Mouse (Mus musculus): ENCODE results near the gene Col6a4. TPM values are rescaled to one million over a fixed set of nuclear protein-coding genes. Genes with fewer than 3 reads are reported as not detected.

The Col6a4 gene
- total and polyA plus RNA-seq, 2 experiments from 2014 or later = 0.01 TPM; not detected in 1

DNA sequence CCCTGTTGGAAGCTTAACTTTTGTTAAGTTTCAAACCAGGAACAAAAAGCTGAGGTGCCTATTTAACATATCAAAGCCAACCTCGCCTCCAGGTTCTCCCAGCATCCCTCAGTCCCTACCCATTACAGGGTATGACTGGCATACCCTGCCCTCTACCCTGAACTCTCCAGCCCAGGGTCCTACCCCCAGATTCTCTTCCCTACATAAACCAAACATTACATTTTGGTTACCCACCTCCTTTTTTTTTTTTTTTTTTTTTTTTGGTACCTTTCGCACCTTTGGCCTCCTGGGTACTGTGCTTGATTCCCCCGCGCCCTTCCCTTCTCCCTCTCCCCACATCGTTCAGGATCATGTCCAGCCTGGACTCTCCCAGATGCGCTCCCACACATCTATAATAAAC, 120.3 kb downstream of the Col6a4 start:
- Histone ChIP-seq H3K4me2 (ENCODE audit: low read depth, low read length) (no peak overlapping the region), H3K9me3 (replicated peaks; ENCODE audit: control insufficient read depth, low read length) (no peaks in the 10 kb centered on the region), H3K4me1 (ENCODE audit: control insufficient read depth, insufficient read depth) (no peaks in the 10 kb centered on the region), H3K36me3 (replicated peaks; ENCODE audit: control insufficient read depth, insufficient read depth, low read length) (no peaks in the 10 kb centered on the region), H3K4me3 (ENCODE audit: low read depth, low read length) (no peak overlapping the region), H3K27me3 (ENCODE audit: control insufficient read depth, insufficient read depth, low read length) (0 out of 2 replicates have a peak, but pooled peaks cover 5% of the 10 kb centered on the region), H3K9ac (replicated peaks; ENCODE audit: low read depth, low read length) (no peak overlapping the region), H3K27ac (ENCODE audit: low read depth) (no peak overlapping the region)
- DNase-seq (ENCODE audit: low spot score) = no peak
- 51% methylated on average over 6 of the region's 6 CpGs for WGBS
- no peak for ATAC-seq (ENCODE audit: insufficient read depth, low read depth)
- TF ChIP-seq CTCF (IDR thresholded peaks at IDR 0.05; ENCODE audit: low read depth) = no peak
- no peak for TF ChIP-seq EP300 (IDR thresholded peaks at IDR 0.05; ENCODE audit: low read depth)

- 77% methylated on average over 1 of the region's 1 CpGs for WGBS
- TF ChIP-seq CTCF (IDR thresholded peaks at IDR 0.05; ENCODE audit: low read depth) (no peak), EP300 (IDR thresholded peaks at IDR 0.05; ENCODE audit: low read depth) (no peak)
- Histone ChIP-seq H3K4me1 (ENCODE audit: control insufficient read depth, insufficient read depth) (no peaks in the 10 kb centered on the region), H3K4me3 (ENCODE audit: low read depth, low read length) (no peak overlapping the region), H3K9ac (replicated peaks; ENCODE audit: low read depth, low read length) (no peak overlapping the region), H3K36me3 (replicated peaks; ENCODE audit: control insufficient read depth, insufficient read depth, low read length) (no peaks in the 10 kb centered on the region), H3K27ac (ENCODE audit: low read depth) (no peak overlapping the region), H3K4me2 (ENCODE audit: low read depth, low read length) (no peak overlapping the region), H3K9me3 (replicated peaks; ENCODE audit: control insufficient read depth, low read length) (no peaks in the 10 kb centered on the region), H3K27me3 (ENCODE audit: control insufficient read depth, insufficient read depth, low read length) (0 out of 2 replicates have a peak, but pooled peaks cover 5% of the 10 kb centered on the region)
- ATAC-seq (ENCODE audit: insufficient read depth, low read depth) (no peak), DNase-seq (ENCODE audit: low spot score) (no peak)
Observed at GRCm38 (mm10) chr9:105973736-105974135, 122.8 kb downstream of the Col6a4 start.

DNA sequence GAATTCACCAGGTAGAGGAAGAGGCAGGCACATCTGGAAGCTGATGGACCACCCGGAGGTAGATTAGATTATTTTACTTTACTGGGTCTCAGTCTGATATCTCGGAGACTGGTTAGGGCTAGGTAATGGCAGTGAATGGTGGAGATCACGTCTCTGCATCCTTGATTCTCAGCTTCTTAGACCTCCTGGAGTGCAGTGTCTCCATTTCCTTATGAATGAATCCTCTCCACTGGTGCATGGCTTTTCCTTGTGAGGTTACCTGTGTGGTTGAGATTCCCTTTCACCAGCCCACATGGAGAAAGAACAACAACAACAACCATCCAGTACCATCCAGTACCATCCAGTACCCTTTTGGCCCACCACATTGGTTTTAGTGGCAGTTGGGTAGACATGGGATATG, 124.6 kb downstream of the Col6a4 start:
- Histone ChIP-seq H3K4me3 (ENCODE audit: low read depth, low read length) (no peak overlapping the region), H3K9ac (replicated peaks; ENCODE audit: low read depth, low read length) (no peak overlapping the region), H3K4me2 (ENCODE audit: low read depth, low read length) (no peak overlapping the region), H3K36me3 (replicated peaks; ENCODE audit: control insufficient read depth, insufficient read depth, low read length) (no peaks in the 10 kb centered on the region), H3K4me1 (ENCODE audit: control insufficient read depth, insufficient read depth) (no peaks in the 10 kb centered on the region), H3K9me3 (replicated peaks; ENCODE audit: control insufficient read depth, low read length) (no peaks in the 10 kb centered on the region), H3K27ac (ENCODE audit: low read depth) (no peak overlapping the region), H3K27me3 (ENCODE audit: control insufficient read depth, insufficient read depth, low read length) (0 out of 2 replicates have a peak, but pooled peaks cover 3% of the 10 kb centered on the region)
- ATAC-seq (ENCODE audit: insufficient read depth, low read depth) (no peak), DNase-seq (ENCODE audit: low spot score) (no peak)
- no peak for TF ChIP-seq EP300 (IDR thresholded peaks at IDR 0.05; ENCODE audit: low read depth)
- TF ChIP-seq CTCF (IDR thresholded peaks at IDR 0.05; ENCODE audit: low read depth) = no peak
- WGBS = 80% methylated on average over 3 of the region's 3 CpGs

GRCm38 (mm10) chr9:105971351-105971894, 125.2 kb downstream of the Col6a4 start:
- WGBS = 84% methylated on average over 14 of the region's 14 CpGs

GRCm38 (mm10) chr9:105970901-105971300, 125.7 kb downstream of the Col6a4 start:
- H3K27ac ChIP-seq (ENCODE audit: low read depth) = no peak overlapping the region
- no peaks in the 10 kb centered on the region for H3K9me3 ChIP-seq (replicated peaks; ENCODE audit: control insufficient read depth, low read length)
- H3K4me2 ChIP-seq (ENCODE audit: low read depth, low read length) = no peak overlapping the region
- DNase-seq (ENCODE audit: low spot score) (no peak), ATAC-seq (ENCODE audit: insufficient read depth, low read depth) (no peak)
- no peak overlapping the region for H3K4me3 ChIP-seq (ENCODE audit: low read depth, low read length)
- H3K4me1 ChIP-seq (ENCODE audit: control insufficient read depth, insufficient read depth) = no peaks in the 10 kb centered on the region
- H3K36me3 ChIP-seq (replicated peaks; ENCODE audit: control insufficient read depth, insufficient read depth, low read length) = no peaks in the 10 kb centered on the region
- no peaks in the 10 kb centered on the region for H3K27me3 ChIP-seq (ENCODE audit: control insufficient read depth, insufficient read depth, low read length)
- TF ChIP-seq EP300 (IDR thresholded peaks at IDR 0.05; ENCODE audit: low read depth) (no peak), CTCF (IDR thresholded peaks at IDR 0.05; ENCODE audit: low read depth) (no peak)
- no peak overlapping the region for H3K9ac ChIP-seq (replicated peaks; ENCODE audit: low read depth, low read length)
- 46% methylated on average over 5 of the region's 5 CpGs for WGBS

More at GRCm38 (mm10) chr9:105971351-105971894, 125.2 kb downstream of the Col6a4 start:
- Histone ChIP-seq H3K27ac (ENCODE audit: low read depth) (no peak overlapping the region), H3K4me2 (ENCODE audit: low read depth, low read length) (no peak overlapping the region), H3K9ac (replicated peaks; ENCODE audit: low read depth, low read length) (no peak overlapping the region), H3K36me3 (replicated peaks; ENCODE audit: control insufficient read depth, insufficient read depth, low read length) (no peaks in the 10 kb centered on the region), H3K9me3 (replicated peaks; ENCODE audit: control insufficient read depth, low read length) (no peaks in the 10 kb centered on the region), H3K27me3 (ENCODE audit: control insufficient read depth, insufficient read depth, low read length) (no peaks in the 10 kb centered on the region), H3K4me1 (ENCODE audit: control insufficient read depth, insufficient read depth) (no peaks in the 10 kb centered on the region), H3K4me3 (ENCODE audit: low read depth, low read length) (no peak overlapping the region)
- no peak for ATAC-seq (ENCODE audit: insufficient read depth, low read depth)
- DNase-seq (ENCODE audit: low spot score) = no peak
- TF ChIP-seq EP300 (IDR thresholded peaks at IDR 0.05; ENCODE audit: low read depth) (no peak), CTCF (IDR thresholded peaks at IDR 0.05; ENCODE audit: low read depth) (no peak)

- H3K4me1 ChIP-seq (ENCODE audit: control insufficient read depth, insufficient read depth) = no peaks in the 10 kb centered on the region
- no peak for DNase-seq (ENCODE audit: low spot score)
- H3K9ac ChIP-seq (replicated peaks; ENCODE audit: low read depth, low read length) = no peak overlapping the region
- H3K27ac ChIP-seq (ENCODE audit: low read depth) = no peak overlapping the region
- no peak for TF ChIP-seq CTCF (IDR thresholded peaks at IDR 0.05; ENCODE audit: low read depth)
- TF ChIP-seq EP300 (IDR thresholded peaks at IDR 0.05; ENCODE audit: low read depth) = no peak
- no peaks in the 10 kb centered on the region for H3K36me3 ChIP-seq (replicated peaks; ENCODE audit: control insufficient read depth, insufficient read depth, low read length)
- H3K9me3 ChIP-seq (replicated peaks; ENCODE audit: control insufficient read depth, low read length) = no peaks in the 10 kb centered on the region
- 65% methylated on average over 5 of the region's 5 CpGs for WGBS
- ATAC-seq (ENCODE audit: insufficient read depth, low read depth) = no peak
- no peaks in the 10 kb centered on the region for H3K27me3 ChIP-seq (ENCODE audit: control insufficient read depth, insufficient read depth, low read length)
- H3K4me3 ChIP-seq (ENCODE audit: low read depth, low read length) = no peak overlapping the region
- no peak overlapping the region for H3K4me2 ChIP-seq (ENCODE audit: low read depth, low read length)
Observed at GRCm38 (mm10) chr9:105967976-105968375, 128.6 kb downstream of the Col6a4 start.

Measured in heart, postnatal 0 days (tissue).